Mouse (Mus musculus) cerebellum, postnatal 25 days (tissue): ENCODE results near the gene Hsf2bp.
A peak's percentile ranks its signal among the peaks of the same experiment; 100 is the strongest.

Experiments
- DNase-seq, 2 experiments: peaks; one replicate each; pipeline ENCODE4 v3.0.0; 2021; ENCODE audit warnings: mixed read lengths in 2 of 2

The Hsf2bp gene

GRCm38 (mm10) chr17:32031684-32032083 lies 4.5 kb downstream of the Hsf2bp start:
- no peak for DNase-seq

GRCm38 (mm10) chr17:32028301-32028700 lies 7.8 kb downstream of the Hsf2bp start:
- no peak for DNase-seq

DNA sequence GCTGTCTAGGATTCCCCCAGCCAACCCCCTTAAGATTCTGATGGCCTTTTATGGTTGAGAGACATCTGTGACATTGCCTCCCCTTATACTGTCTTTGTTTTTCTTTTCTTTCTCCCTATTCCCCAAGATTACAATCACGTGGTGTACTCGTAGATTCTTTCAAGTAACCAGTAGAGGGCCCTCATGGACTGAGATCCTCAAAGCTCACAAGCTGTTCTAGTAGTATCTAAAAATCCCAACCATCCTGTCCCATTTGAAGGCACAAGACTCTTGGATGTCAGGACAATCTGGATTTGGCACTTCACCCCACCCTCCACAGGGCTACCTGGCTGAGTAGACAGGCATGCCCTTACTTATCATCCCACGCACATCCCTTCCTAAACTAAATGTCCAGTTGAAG lies 8.5 kb downstream of the Hsf2bp start:
- no peak for DNase-seq

- DNase-seq, result peak; percentile 24 to 58
Observed at GRCm38 (mm10) chr17:32025386-32025785, 10.8 kb downstream of the Hsf2bp start.

DNA sequence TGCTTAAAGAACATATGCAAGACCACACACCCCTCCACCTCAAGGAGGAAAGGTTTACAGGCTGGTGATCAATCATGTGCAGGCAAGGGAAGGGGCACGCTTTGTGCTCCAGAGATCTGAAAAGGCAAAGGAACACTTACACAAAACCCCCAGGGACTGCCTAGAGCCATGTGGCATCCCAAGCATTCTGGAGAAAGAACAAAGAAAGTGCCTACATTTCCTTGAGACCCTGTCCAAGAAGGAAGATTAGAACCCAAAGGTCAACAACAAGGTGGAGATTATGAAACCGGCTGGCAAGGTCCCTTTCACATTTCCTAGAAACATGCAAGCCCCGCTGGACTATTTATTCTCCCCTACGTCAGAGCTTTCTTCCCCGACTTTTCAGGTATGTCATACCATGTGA lies 11.5 kb downstream of the Hsf2bp start:
- no peak for DNase-seq

- DNase-seq, result no peak
Observed at GRCm38 (mm10) chr17:32023088-32023487, 13.1 kb downstream of the Hsf2bp start.

- no peak for DNase-seq
Observed at GRCm38 (mm10) chr17:32022551-32022950, 13.6 kb downstream of the Hsf2bp start.

DNA sequence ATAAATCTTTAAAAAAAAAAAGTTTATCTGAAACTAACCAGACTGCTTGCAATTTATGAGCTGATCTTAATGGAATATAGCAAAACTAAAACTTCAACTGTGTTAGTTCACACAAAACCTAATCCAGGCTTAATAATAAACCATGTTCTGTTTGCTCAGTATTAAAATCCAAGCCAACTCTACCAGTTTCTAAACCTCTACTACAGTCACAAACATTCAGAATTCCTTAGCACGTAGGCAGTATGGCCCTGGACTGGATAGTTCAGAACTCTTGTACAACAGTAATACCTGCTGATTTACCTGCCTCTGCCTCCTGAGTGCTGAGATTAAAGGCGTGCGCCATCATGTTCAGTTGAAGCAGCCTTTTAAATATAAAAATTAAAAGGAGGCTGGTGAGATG lies 14.2 kb downstream of the Hsf2bp start:
- DNase-seq, result no peak

DNA sequence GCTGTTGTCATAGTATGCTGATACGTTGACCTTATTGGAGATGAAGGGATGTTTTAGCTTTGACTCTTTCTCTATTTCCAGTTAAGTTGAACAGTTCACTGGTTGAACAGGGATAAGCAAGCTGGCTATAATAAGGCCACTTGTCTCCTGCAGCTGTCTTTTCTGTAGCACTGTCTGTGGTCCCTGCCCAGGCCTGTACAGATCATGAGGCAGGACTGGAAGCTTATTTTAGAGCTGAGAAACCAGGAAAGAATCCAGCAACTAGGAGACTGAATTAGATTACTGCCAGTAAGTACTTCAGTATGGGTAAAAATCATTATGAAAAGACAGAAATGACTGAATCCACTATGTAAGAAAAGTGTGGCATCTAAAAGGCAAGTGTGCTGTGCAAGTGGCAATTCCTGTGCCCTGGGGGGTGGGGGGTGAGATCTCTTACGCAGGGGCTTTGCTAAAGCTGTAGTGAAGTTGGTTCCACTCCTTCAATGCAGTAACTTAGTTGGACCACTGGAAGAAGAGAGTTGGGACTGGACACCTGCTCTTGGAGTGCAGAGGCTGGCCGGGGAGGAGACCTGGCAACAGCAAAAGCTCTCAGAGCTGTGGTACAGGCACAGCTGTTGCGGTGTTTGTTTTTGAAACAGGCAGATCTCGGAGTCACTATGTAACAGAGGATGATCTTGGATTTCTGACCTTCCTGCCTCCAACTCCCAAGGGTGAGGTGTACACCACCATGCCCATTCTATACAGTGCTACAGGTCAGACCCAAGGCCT lies 17.8 kb downstream of the Hsf2bp start:
- no peak for DNase-seq

DNA sequence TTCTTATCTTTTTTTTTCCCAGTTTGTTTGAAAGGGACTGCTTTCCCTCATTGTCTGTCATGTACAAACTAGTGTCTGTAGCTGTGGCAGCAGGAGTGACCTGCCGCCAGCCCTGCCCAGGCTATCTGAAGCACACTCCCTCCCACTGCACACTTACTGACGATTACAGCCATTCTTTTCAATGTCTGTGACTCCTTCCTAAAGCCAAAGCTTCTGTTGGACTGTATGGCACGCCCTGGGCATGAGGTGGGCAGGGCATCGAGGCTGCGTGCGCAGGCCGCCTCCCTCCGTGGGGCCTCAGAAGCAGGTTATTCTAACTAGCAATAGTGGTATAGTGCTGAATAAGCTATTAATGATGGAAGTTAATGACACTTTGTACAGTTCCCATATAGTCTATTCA lies 19.7 kb downstream of the Hsf2bp start:
- no peak for DNase-seq

- DNase-seq, result no peak
Observed at GRCm38 (mm10) chr17:32013659-32014058, 22.5 kb downstream of the Hsf2bp start.

DNA sequence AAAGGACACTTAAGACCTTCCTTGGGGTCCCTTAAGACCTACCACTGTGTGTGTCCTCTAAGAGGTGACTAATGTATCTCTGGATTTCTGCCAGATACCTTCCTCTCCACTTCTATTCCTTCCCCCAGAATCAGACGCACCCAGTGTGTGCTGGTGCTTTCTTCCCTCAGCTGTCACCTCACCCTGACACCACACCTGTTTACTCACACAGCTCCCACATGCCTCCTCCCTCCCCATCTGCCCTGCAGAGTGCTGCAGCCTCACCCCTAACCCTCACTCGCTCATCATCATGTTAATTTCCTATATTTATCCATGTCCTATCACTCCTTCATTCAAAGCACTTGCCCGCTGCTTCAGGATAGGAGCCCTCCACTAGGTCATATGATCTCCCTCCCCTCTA lies 23.9 kb downstream of the Hsf2bp start:
- DNase-seq, result no peak

- DNase-seq, result no peak
Observed at GRCm38 (mm10) chr17:32011694-32012093, 24.5 kb downstream of the Hsf2bp start.

DNA sequence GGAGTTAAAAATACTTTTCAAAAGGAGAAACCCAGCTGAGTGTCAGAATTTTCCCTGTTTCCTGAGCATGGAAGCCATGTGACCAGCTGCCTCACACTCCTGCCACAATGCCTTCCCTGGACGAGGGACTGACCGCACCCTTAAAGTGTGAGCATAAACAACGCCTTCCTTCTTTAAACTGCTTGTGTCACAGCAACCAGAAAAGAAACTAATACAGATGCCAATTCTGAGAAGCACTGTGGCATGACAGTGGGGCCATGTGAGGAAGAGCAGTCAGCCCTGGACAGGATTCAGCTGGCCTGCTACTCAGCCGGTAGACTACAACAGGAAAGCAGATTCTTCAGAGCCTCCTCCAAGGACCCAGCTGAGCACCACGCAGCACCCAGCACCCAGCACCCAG lies 29.3 kb downstream of the Hsf2bp start:
- DNase-seq, result no peak

- DNase-seq, result no peak
Observed at GRCm38 (mm10) chr17:32003251-32003650, 32.9 kb downstream of the Hsf2bp start.

DNA sequence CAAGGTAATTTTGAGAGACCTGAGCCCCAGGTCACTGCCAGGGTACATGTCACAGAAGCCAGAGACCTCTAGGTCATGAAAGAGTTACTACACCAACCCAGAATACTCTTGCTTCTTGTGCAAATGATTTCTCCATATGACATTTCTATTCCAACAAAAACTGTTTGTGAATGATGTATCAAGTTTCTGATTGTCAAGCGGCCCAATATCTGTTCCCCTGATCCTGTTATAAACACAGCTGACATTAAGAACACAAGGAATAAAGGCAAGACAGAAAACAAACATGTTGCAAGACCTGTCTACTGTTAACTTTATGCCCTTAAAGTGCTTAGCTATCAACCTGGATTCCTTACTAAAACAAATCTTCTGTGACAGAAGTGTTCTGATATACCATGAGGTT lies 37.8 kb downstream of the Hsf2bp start:
- DNase-seq, result no peak

DNA sequence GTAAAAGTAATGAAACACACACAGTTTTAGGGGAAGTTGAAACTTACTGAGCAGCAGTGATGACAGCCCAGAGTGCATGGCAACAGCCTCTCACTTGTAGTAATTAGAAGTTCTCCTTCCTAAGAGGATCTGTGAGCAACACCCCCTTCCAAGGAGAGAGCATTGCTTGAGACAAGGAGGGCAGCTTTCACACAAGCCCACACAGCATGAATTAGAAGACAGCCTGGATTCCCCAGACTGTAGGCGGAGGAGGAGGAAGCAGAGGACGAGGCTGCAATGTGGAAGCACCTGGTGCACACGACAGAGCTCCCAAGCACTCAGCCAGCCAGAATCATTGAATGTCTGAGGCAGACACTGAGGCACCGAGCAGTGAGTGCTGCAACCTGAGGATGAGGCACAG lies 39.8 kb downstream of the Hsf2bp start:
- DNase-seq, result no peak

GRCm38 (mm10) chr17:31995784-31996183 lies 40.4 kb downstream of the Hsf2bp start:
- DNase-seq, result no peak

DNA sequence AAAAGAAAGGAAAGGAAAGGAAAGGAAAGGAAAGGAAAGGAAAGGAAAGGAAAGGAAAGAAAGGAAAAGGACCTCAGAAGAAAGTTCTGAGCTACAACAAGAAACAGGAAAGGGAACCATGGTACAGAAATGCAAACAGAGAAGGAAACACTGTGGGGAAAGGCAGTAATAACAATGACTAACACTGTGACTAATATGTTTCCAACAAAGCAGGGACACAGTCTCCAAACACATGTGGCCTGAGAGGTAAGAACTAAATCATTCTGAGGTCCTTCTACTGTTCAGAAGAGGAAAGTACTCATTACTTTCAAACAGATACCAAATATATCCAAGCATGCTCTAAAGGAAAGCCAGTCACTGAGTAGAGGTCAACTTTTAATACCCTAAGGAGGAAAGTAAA lies 42.0 kb downstream of the Hsf2bp start:
- DNase-seq, result no peak

- no peak for DNase-seq
Observed at GRCm38 (mm10) chr17:31993354-31993753, 42.8 kb downstream of the Hsf2bp start.

DNA sequence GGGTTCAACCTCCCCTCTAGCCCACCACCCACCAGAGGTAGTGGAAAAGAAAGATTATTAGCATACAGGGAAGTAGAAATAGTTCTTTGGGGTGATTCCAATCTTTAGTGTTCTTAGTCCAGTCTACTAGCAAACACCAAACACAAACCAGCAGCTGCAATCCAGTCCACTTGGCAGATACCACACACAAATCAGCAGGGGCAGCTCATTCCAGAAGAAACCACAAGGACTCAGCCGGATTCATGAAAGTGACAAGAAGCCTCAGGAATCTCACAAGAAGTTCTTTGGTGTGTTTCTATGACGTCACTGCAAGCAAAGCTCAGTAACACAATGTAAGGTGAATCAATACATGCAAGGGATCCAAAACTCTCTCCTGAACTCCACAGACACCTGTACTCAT lies 44.1 kb downstream of the Hsf2bp start:
- no peak for DNase-seq

- no peak for DNase-seq
Observed at GRCm38 (mm10) chr17:31989035-31989434, 47.1 kb downstream of the Hsf2bp start.

DNA sequence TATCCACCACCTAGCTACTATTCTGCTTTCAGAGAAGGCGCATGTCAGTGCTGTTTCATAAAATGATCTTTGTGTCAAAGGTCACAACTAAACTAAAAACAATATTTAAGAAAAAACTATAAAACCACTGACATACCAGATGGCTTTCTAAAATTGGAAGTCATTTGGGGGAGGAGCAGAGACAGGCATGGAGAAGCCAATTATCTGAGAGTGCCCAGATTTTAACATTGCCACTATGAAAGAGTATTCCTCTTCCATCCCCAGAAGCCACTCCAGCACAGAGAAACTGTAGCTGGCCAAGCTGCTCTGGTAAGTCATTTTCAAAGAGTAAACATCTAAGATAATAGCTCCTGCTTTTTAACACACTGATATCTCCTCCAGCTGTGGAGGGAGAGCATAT lies 49.2 kb downstream of the Hsf2bp start:
- no peak for DNase-seq

GRCm38 (mm10) chr17:31983491-31983890 lies 52.7 kb downstream of the Hsf2bp start:
- no peak for DNase-seq
